Mouse (Mus musculus) heart, adult 2 months (tissue): ENCODE results near the gene Ndnf.

Experiments used
- CTCF ChIP-seq: fragments of 200-600 bp; IDR thresholded peaks from 2 replicates; pipeline ENCODE4 v1.8.1; 2022; ENCODE audit warnings: antibody characterized with exemption, mild to moderate bottlenecking, moderate library complexity
- POLR2A ChIP-seq: fragments of 200-500 bp; IDR thresholded peaks from 2 replicates; pipeline ENCODE4 v1.6.1; 2011; ENCODE audit warnings: mild to moderate bottlenecking, low read depth, low read length, control low read depth; ENCODE audit not compliant: insufficient read depth

DNA sequence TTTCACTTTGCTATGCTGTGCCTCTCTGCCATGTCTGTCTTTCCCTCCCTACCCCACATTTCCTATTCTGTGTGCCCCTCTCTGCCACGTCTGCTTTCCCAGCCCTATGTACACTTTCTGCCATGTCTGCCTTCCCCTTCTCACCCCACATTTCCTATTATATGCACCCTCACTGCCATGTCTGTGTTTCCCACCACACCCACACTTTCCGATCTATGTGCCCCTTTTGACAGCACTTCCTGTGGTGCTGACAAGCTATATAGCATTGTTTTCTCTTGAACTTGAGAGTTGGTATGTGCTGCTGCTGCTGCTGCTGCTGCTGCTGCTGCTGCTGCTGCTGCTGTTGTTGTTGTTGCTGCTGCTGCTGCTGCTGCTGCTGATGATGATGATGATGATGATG is 9.3 kb upstream of the Ndnf start:
- TF ChIP-seq CTCF (no peak), POLR2A (no peak)
